Mouse (Mus musculus) thymus, postnatal 10 days (tissue): ENCODE data around the gene St3gal3.

Experiments used
- DNase-seq, 2 experiments: peaks; one replicate each; pipeline ENCODE4 v3.0.0; 2021; ENCODE audit warnings: low spot score in 2 of 2

The St3gal3 gene

GRCm38 (mm10) chr4:118054615-118055014 lies 80.1 kb downstream of the St3gal3 start:
- no peak for DNase-seq

- no peak for DNase-seq
Measured at GRCm38 (mm10) chr4:118053904-118054303, 80.8 kb downstream of the St3gal3 start.

- no peak for DNase-seq
Measured at GRCm38 (mm10) chr4:118049606-118050302, 85.0 kb downstream of the St3gal3 start.

GRCm38 (mm10) chr4:118044510-118044909 lies 90.2 kb downstream of the St3gal3 start:
- DNase-seq: no peak

- DNase-seq: no peak
Measured at GRCm38 (mm10) chr4:118043331-118044002, 91.2 kb downstream of the St3gal3 start.

- no peak for DNase-seq
Measured at GRCm38 (mm10) chr4:118042671-118043320, 91.9 kb downstream of the St3gal3 start.

- DNase-seq: no peak
Measured at GRCm38 (mm10) chr4:118041145-118041544, 93.6 kb downstream of the St3gal3 start.

- no peak for DNase-seq
Measured at GRCm38 (mm10) chr4:118040650-118041049, 94.1 kb downstream of the St3gal3 start.

GRCm38 (mm10) chr4:118039964-118040363 lies 94.8 kb downstream of the St3gal3 start:
- no peak for DNase-seq

- DNase-seq: no peak
Measured at GRCm38 (mm10) chr4:118038023-118038422, 96.7 kb downstream of the St3gal3 start.

- no peak for DNase-seq
Measured at GRCm38 (mm10) chr4:118037406-118037805, 97.3 kb downstream of the St3gal3 start.

GRCm38 (mm10) chr4:118036531-118036930 lies 98.2 kb downstream of the St3gal3 start:
- DNase-seq: no peak

- no peak for DNase-seq
Measured at GRCm38 (mm10) chr4:118035090-118035489, 99.6 kb downstream of the St3gal3 start.

GRCm38 (mm10) chr4:118033026-118033425 lies 101.7 kb downstream of the St3gal3 start:
- DNase-seq: no peak

- DNase-seq: no peak
Measured at GRCm38 (mm10) chr4:118031776-118032170, 102.9 kb downstream of the St3gal3 start.

- DNase-seq: no peak
Measured at GRCm38 (mm10) chr4:118031132-118031775, 103.5 kb downstream of the St3gal3 start.

- DNase-seq: no peak
Measured at GRCm38 (mm10) chr4:118030330-118030729, 104.4 kb downstream of the St3gal3 start.

GRCm38 (mm10) chr4:118029892-118030291 lies 104.8 kb downstream of the St3gal3 start:
- no peak for DNase-seq

- no peak for DNase-seq
Measured at GRCm38 (mm10) chr4:118028994-118029393, 105.7 kb downstream of the St3gal3 start.

- no peak for DNase-seq
Measured at GRCm38 (mm10) chr4:118025931-118026330, 108.8 kb downstream of the St3gal3 start.

GRCm38 (mm10) chr4:118025381-118025780 lies 109.3 kb downstream of the St3gal3 start:
- no peak for DNase-seq

GRCm38 (mm10) chr4:118022811-118023210 lies 111.9 kb downstream of the St3gal3 start:
- DNase-seq: no peak
